Mouse (Mus musculus) CD4-positive naive resting alpha-beta T cell, adult 57 days (primary cell): ENCODE measurements around the gene Dtnbp1. TPM values are rescaled to one million over a fixed set of nuclear protein-coding genes. Genes with fewer than 3 reads are reported as not detected.

Source experiments
- total RNA-seq: library from RNA; stranded (reverse); gene quantifications from one replicate; pipeline ENCODE4 v1.2.4, GENCODE M21; 2023

The Dtnbp1 gene
- total RNA-seq: 27.6 TPM

DNA sequence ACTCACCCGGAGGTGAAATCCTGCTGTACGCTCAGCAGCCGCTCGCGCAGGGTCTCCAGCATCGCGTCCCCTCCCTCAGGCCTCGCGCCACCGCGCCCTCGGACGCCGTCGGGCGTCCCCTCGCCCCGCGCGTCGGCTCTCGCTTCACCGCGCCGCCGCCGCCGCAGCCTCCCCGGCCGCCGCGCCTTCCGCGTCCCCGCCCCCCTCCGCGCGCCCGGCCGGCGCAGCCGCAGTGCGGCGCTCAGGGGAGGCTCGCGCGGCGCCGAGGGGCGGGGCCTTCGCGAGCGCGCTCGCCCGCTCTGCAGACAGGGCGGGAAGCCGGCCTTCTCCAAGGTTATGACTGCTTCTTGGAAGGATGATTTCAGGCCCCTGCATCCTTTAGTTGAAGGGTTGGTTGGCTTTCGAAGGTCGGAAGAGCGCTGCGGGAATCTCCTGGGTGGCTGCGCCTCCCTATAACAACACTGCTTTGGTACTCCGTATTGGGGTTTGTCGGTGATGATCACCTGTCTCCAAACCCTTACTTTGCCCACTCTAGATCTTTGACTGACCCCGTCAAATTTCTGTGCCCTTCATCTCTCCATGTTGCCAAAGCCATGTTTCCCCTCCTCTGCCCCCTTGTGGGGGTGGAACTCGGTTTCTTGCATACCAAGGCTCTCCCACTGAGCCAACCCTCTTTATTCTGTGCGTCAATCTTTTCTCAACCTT, at the start of gene Dtnbp1:
Gene Dtnbp1 (minus strand): TSS at position 237 of the 705 bp plus-strand sequence.

Other genes with a start within 250 kb of the Dtnbp1 start
- 0.30 TPM for gene Gm9817, start 76.5 kb upstream of the Dtnbp1 start, total RNA-seq